Mouse (Mus musculus) heart, adult 11 months (tissue): ENCODE data around the gene Cenpb.

Experiments used
- DNase-seq: peaks from one replicate; pipeline ENCODE4 v3.0.0; 2022

The Cenpb gene

DNA sequence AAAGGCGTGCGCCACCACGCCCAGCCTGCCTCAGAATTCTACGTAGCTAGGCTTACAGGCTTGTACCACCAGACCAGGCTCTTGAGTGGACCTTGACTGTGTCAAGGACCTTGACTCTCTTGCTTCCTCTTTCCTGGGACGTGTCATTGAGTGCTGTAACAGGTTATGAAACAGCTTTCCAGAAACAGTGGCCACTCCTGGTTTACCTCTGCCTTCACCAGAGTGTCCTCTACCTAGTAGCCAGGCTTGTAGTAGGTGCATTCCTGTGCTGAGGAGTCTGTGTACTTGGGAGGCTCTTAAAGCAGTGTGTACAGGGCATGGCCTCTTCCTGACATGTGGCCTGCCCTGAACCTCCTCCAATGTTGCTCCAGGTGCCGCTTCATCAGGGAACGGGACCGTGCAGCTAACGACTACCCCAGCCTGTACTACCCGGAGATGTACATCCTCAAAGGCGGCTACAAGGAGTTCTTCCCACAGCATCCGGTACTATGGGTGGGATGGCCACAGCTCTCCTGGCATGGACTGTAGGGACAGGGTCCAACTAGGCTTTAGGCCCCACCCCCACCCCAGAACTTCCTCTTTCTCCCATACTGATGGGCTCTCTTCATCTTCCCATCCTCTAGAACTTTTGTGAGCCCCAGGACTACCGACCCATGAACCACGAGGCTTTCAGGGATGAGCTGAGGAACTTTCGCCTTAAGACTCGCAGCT is 16.9 kb upstream of the Cenpb start:
- peak; percentile 92 for DNase-seq

- DNase-seq = peak; percentile 86
Measured at GRCm38 (mm10) chr2:131191005-131191390, 11.1 kb upstream of the Cenpb start.

- DNase-seq = peak; percentile 93
Measured at GRCm38 (mm10) chr2:131190344-131191004, 10.6 kb upstream of the Cenpb start.

GRCm38 (mm10) chr2:131189521-131190309 is 9.8 kb upstream of the Cenpb start:
- peak; percentile 77 for DNase-seq

GRCm38 (mm10) chr2:131188311-131188710 is 8.4 kb upstream of the Cenpb start:
- DNase-seq = no peak

GRCm38 (mm10) chr2:131187602-131187922 is 7.7 kb upstream of the Cenpb start:
- peak; percentile 82 for DNase-seq

GRCm38 (mm10) chr2:131186771-131187601 is 7.1 kb upstream of the Cenpb start, which contains the start of the genes Cdc25b and Spef1:
TSS of gene Cdc25b (plus strand) at chr2:131186949.
TSS of gene Spef1 (minus strand) at chr2:131187282.
- peak; percentile 99 for DNase-seq

DNA sequence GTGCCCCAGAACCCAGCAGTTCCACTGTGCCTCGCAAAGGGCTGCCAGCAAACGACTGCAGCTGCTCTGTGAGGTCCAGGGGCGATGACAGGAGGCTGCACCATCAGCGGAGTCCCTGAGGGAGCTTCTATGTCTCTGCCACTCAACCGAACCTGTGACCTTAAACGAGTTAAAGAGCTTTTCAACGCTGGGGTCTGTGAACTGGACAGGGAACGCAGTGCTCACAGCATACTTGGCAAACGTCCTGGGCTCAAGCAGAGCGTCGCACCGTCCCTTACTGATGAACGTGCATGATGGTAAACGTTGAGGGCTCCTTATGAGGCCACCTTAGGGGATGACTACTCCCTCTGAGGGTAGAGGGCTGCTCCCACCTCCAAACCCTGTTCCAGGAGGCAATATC is 6.5 kb upstream of the Cenpb start:
- DNase-seq = no peak

GRCm38 (mm10) chr2:131179246-131179886 is 501 bp downstream of the Cenpb start:
- DNase-seq = peak; percentile 98

- peak; percentile 95 for DNase-seq
Measured at GRCm38 (mm10) chr2:131178828-131179245, 1.0 kb downstream of the Cenpb start.

DNA sequence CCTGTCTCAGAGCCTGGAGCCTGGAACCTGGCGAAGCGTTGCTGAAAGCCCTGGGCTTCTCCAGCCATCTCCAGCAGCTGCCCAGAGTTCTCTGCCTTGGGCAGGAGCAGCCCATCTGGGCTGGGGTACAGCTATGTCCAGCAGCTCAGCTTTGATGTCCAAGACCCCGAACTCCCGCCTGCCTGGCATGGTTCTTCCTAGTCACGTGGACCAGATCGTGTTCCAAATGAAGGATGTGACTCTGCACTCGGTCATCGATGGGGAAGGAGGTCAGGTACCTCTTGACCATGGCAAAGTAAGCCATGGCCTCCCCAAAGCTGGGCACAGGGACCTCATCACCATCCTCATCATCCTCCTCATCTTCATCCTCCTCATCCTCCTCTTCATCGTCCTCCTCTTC is 1.9 kb downstream of the Cenpb start:
- DNase-seq = peak; percentile 94

- no peak for DNase-seq
Measured at GRCm38 (mm10) chr2:131176491-131176890, 3.4 kb downstream of the Cenpb start.

- no peak for DNase-seq
Measured at GRCm38 (mm10) chr2:131175945-131176309, 3.9 kb downstream of the Cenpb start.

- no peak for DNase-seq
Measured at GRCm38 (mm10) chr2:131175286-131175944, 4.5 kb downstream of the Cenpb start.

DNA sequence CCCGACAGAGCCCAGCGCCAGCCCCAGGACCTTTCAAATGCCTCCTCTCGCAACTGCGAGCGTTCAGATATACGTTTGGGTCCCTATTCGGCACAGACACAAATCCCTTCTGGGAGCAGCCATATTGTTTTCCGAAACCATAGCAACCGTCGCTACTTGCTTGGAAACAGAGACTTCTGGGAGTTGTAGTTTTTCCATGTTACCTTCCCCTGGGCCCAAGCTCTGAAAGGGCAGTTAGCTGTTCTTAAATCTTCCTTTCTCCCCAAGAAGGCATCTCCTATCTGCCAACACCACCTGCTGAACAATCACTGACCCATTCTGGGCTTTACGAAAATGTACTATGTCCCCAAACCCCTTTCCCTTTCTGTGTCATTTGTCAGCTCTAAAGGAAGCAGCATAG is 5.2 kb downstream of the Cenpb start:
- DNase-seq = peak; percentile 97

GRCm38 (mm10) chr2:131172322-131172721 is 7.5 kb downstream of the Cenpb start:
- DNase-seq = no peak

- peak; percentile 97 for DNase-seq
Measured at GRCm38 (mm10) chr2:131171401-131172104, 8.3 kb downstream of the Cenpb start.

DNA sequence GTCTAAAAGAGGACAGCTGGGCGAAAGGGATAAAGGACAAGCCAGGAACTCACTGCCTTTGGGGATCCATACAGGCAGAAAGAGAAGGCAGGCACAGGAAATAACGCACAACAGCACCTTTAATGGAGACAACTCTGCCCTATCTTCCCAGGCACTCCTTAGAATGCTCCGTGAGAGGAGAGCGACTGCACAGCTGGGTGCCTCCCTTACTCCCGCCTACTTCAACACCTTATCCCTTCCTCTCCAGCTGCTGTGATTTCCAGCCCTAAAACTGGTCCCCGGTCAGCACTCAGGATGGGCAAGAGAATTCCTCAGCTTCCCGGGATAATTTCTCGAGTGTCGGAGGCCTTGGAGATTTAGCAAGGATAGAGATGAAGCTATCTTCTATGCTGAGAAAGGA is 8.9 kb downstream of the Cenpb start:
- DNase-seq = no peak

DNA sequence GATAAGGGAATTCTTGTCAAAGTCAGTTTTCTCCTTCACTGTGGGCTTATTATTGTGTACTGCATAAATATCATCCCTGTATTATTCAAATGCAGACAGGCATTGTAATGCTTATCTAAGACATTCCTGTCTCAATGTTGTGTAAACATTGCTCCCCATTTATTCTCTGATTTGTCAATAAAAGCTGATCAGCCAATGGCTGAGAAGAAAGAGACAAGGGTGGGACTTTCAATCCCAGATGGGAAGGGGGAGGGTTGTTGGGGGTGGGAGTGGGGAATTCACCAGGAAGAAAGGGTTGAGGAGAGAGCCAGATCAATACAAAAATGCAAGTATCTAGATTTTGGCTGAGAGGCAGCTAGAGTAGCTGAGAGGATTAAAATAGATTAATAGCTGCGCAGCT is 11.0 kb downstream of the Cenpb start:
- no peak for DNase-seq

DNA sequence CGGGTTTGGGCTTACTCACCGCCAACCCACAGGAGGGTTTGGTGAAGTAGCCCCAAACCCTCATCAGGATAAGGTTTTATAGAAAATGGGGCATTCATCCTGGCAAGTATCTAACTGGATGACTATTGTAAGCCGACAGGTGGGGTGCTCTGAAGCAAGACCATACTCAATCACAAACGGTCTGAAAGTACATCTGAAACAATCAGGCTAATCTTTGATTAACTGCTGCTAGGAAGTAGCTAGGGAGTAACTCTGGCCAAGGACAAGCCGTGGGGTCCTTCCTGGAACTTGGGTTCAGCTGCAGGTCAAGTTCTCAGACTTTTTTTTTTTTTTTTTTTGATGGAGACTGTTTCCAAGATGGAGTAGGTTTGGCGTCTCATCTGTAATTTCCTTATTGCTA is 11.9 kb downstream of the Cenpb start:
- no peak for DNase-seq

- no peak for DNase-seq
Measured at GRCm38 (mm10) chr2:131166172-131166571, 13.7 kb downstream of the Cenpb start.
